Mouse (Mus musculus): ENCODE data around the gene Ltbr.

GRCm38 (mm10) chr6:125265239-125265638 is 48.4 kb downstream of the Ltbr start:
- no peak for TF ChIP-seq CTCF (IDR thresholded peaks at IDR 0.05; ENCODE audit: low read depth, low read length)
- no peak for TF ChIP-seq POLR2A (IDR thresholded peaks at IDR 0.05; ENCODE audit: extremely low read depth, insufficient read depth, low read length)
